Mouse (Mus musculus): ENCODE data around the gene Mmgt2.

Mmgt2 gene

DNA sequence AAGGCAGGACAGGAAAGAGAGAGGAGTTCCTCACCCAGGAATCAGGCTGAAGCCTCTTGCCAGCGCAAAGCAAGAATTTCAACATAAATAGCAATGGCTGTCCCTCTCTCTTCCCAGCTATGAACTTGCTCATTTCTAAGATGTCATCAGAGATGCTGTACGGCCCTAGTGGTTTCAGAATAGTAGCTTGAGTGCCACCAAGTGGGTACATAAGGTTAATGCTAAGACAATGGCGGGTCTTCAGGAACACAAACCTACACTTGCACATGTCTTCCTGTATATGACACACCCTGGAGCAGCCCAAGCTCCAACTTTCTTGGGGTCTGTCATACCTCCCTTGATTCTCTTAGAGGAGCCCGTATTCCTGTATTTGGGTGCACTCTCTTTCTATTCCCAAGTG lies 51.3 kb downstream of the Mmgt2 start:
- peak; percentile 34 for DNase-seq (ENCODE audit: low read depth, low spot score)

DNA sequence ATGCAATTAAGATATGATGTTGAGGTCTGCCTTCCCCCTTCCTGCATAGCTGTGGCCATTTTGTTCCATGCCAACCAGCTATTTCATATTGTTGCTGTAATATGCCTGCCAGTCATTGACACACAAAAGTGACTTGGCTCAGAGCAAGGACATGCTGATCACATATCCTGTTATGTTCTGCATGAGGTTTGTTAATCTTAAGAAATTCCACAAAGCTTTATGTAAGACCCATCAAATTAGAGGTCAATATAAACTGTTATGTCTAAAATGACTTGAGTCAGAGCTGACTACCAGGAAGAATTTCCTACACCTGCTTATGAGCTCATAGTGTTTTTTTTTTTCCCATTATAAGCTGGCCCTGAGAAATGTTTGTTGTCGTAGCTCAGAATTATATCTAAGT lies 52.8 kb downstream of the Mmgt2 start:
- no peak for DNase-seq (ENCODE audit: low read depth, low spot score)

DNA sequence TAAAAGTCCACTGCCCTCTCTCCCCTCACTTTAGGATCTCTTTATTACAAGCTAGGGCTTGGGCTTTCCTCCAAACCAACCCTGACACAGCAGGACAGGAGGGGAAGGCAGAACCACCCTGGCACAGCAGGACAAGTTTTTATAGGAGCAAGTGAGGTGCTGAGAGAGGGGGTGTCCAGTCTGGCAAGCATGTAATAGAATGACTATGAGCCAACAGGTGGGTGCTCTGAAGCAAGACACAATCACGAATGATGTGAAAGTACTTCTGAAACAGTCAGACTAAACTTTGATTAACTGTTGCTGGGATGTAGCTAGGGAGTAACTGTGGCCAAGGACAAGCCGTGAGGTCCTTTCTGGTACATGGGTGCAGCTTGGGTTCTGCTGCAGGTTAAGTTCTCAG lies 57.7 kb downstream of the Mmgt2 start:
- no peak for DNase-seq (ENCODE audit: low read depth, low spot score)

DNA sequence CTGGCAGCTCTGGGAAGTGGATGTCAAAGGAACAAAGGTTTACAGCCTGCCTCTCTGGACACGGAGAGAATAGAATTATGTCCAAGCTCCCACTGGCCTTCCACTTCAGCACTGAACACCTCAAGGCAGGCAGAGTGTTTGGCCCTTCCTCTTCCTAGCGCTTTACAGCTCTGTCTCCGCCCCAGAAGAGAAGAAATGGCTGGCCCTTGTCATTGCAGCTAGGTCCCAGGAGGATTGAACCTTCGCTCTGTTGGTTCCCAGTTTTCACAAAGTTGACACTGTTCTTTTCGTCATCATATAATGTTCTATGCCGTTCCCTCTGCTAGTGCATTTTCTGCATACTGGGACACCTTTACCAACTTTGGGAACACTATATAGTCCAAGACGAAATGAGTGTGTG lies 59.8 kb downstream of the Mmgt2 start:
- no peak for DNase-seq (ENCODE audit: low read depth, low spot score)

DNA sequence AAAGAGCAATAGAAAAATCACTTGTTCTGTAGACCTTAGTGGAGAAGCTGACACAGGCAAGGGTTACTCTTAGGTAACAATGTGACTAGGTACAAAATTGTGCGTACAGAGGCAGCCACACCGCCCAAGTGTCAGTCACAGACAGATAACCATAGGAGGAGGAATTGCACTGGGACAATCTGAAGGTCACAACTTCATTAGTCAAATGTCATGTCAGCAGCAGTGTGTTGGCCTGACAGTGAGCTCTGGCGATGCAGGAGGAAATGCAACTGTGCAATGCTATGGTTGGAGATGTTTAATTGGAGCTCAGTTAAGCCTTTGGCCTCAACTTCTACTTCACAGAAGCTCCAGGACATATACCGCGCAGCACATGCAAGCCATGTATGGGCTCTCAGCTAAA lies 62.2 kb downstream of the Mmgt2 start:
- DNase-seq (ENCODE audit: low read depth, low spot score): no peak

All from ES-CJ7 (cell line).